Mouse (Mus musculus): Measurements from ENCODE around the gene Lrrc8c. TPM values are rescaled to one million over a fixed set of nuclear protein-coding genes. Genes with fewer than 3 reads are reported as not detected.

Lrrc8c gene
- polyA plus RNA-seq, 1 experiment = 14.7 TPM

- H3K4me3 ChIP-seq (ENCODE audit: control insufficient read depth, low read depth, low read length) = no peak overlapping the region
- 0 out of 2 replicates have a peak, but pooled peaks cover 3% of the 10 kb centered on the region for H3K4me1 ChIP-seq (ENCODE audit: control insufficient read depth, insufficient read depth, low read length)
- no peaks in the 10 kb centered on the region for H3K27me3 ChIP-seq (ENCODE audit: control insufficient read depth, insufficient read depth, low read length)
- H3K36me3 ChIP-seq (ENCODE audit: control insufficient read depth, insufficient read depth, low read length) = no peaks in the 10 kb centered on the region
- H3K27ac ChIP-seq (ENCODE audit: control insufficient read depth, insufficient read depth, low read depth, low read length) = no peak overlapping the region; the same call in none of the 2 replicates
- TF ChIP-seq POLR2A (IDR thresholded peaks at IDR 0.05; ENCODE audit: control insufficient read depth, low read depth, low read length) (no peak), CTCF (IDR thresholded peaks at IDR 0.05; ENCODE audit: control insufficient read depth, insufficient read depth, insufficient replicate concordance, low read depth, low read length) (no peak)
These were observed 79.7 kb downstream of the Lrrc8c start for GRCm38 (mm10) chr5:105598866-105599265.

- Histone ChIP-seq H3K4me1 (ENCODE audit: control insufficient read depth, insufficient read depth, low read length) (0 out of 2 replicates have a peak, but pooled peaks cover 3% of the 10 kb centered on the region), H3K27ac (ENCODE audit: control insufficient read depth, insufficient read depth, low read depth, low read length) (peak overlapping the region; percentile 11; the same call in 1 of the 2 replicates), H3K27me3 (ENCODE audit: control insufficient read depth, insufficient read depth, low read length) (no peaks in the 10 kb centered on the region), H3K36me3 (ENCODE audit: control insufficient read depth, insufficient read depth, low read length) (no peaks in the 10 kb centered on the region), H3K4me3 (ENCODE audit: control insufficient read depth, low read depth, low read length) (no peak overlapping the region)
- TF ChIP-seq POLR2A (IDR thresholded peaks at IDR 0.05; ENCODE audit: control insufficient read depth, low read depth, low read length) (no peak), CTCF (IDR thresholded peaks at IDR 0.05; ENCODE audit: control insufficient read depth, insufficient read depth, insufficient replicate concordance, low read depth, low read length) (no peak)
These were observed 80.1 kb downstream of the Lrrc8c start for GRCm38 (mm10) chr5:105599315-105599714.

- Histone ChIP-seq H3K36me3 (ENCODE audit: control insufficient read depth, insufficient read depth, low read length) (no peaks in the 10 kb centered on the region), H3K4me1 (ENCODE audit: control insufficient read depth, insufficient read depth, low read length) (0 out of 2 replicates have a peak, but pooled peaks cover 3% of the 10 kb centered on the region), H3K4me3 (ENCODE audit: control insufficient read depth, low read depth, low read length) (no peak overlapping the region), H3K27ac (ENCODE audit: control insufficient read depth, insufficient read depth, low read depth, low read length) (no peak overlapping the region), H3K27me3 (ENCODE audit: control insufficient read depth, insufficient read depth, low read length) (no peaks in the 10 kb centered on the region)
- TF ChIP-seq POLR2A (IDR thresholded peaks at IDR 0.05; ENCODE audit: control insufficient read depth, low read depth, low read length) (no peak), CTCF (IDR thresholded peaks at IDR 0.05; ENCODE audit: control insufficient read depth, insufficient read depth, insufficient replicate concordance, low read depth, low read length) (no peak)
These were observed 81.8 kb downstream of the Lrrc8c start for GRCm38 (mm10) chr5:105600998-105601397.

GRCm38 (mm10) chr5:105602585-105602984 lies 83.4 kb downstream of the Lrrc8c start:
- H3K36me3 ChIP-seq (ENCODE audit: control insufficient read depth, insufficient read depth, low read length) = no peaks in the 10 kb centered on the region
- no peak overlapping the region for H3K4me3 ChIP-seq (ENCODE audit: control insufficient read depth, low read depth, low read length)
- no peak for TF ChIP-seq CTCF (IDR thresholded peaks at IDR 0.05; ENCODE audit: control insufficient read depth, insufficient read depth, insufficient replicate concordance, low read depth, low read length)
- no peak for TF ChIP-seq POLR2A (IDR thresholded peaks at IDR 0.05; ENCODE audit: control insufficient read depth, low read depth, low read length)
- H3K27ac ChIP-seq (ENCODE audit: control insufficient read depth, insufficient read depth, low read depth, low read length) = peak overlapping the region; percentile 73; the same call in 1 of the 2 replicates
- H3K27me3 ChIP-seq (ENCODE audit: control insufficient read depth, insufficient read depth, low read length) = no peaks in the 10 kb centered on the region
- H3K4me1 ChIP-seq (ENCODE audit: control insufficient read depth, insufficient read depth, low read length) = 0 out of 2 replicates have a peak, but pooled peaks cover 3% of the 10 kb centered on the region

GRCm38 (mm10) chr5:105605736-105606135 lies 86.5 kb downstream of the Lrrc8c start:
- Histone ChIP-seq H3K4me1 (ENCODE audit: control insufficient read depth, insufficient read depth, low read length) (0 out of 2 replicates have a peak, but pooled peaks cover 3% of the 10 kb centered on the region), H3K27ac (ENCODE audit: control insufficient read depth, insufficient read depth, low read depth, low read length) (no peak overlapping the region; the same call in 1 of the 2 replicates), H3K36me3 (ENCODE audit: control insufficient read depth, insufficient read depth, low read length) (no peaks in the 10 kb centered on the region), H3K27me3 (ENCODE audit: control insufficient read depth, insufficient read depth, low read length) (no peaks in the 10 kb centered on the region), H3K4me3 (ENCODE audit: control insufficient read depth, low read depth, low read length) (no peak overlapping the region)
- TF ChIP-seq CTCF (IDR thresholded peaks at IDR 0.05; ENCODE audit: control insufficient read depth, insufficient read depth, insufficient replicate concordance, low read depth, low read length) (no peak), POLR2A (IDR thresholded peaks at IDR 0.05; ENCODE audit: control insufficient read depth, low read depth, low read length) (no peak)

GRCm38 (mm10) chr5:105609683-105610082 lies 90.5 kb downstream of the Lrrc8c start:
- Histone ChIP-seq H3K4me3 (ENCODE audit: control insufficient read depth, low read depth, low read length) (no peak overlapping the region), H3K27ac (ENCODE audit: control insufficient read depth, insufficient read depth, low read depth, low read length) (no peak overlapping the region), H3K4me1 (ENCODE audit: control insufficient read depth, insufficient read depth, low read length) (no peaks in the 10 kb centered on the region), H3K36me3 (ENCODE audit: control insufficient read depth, insufficient read depth, low read length) (no peaks in the 10 kb centered on the region), H3K27me3 (ENCODE audit: control insufficient read depth, insufficient read depth, low read length) (no peaks in the 10 kb centered on the region)
- TF ChIP-seq POLR2A (IDR thresholded peaks at IDR 0.05; ENCODE audit: control insufficient read depth, low read depth, low read length) (no peak), CTCF (IDR thresholded peaks at IDR 0.05; ENCODE audit: control insufficient read depth, insufficient read depth, insufficient replicate concordance, low read depth, low read length) (no peak)

- Histone ChIP-seq H3K36me3 (ENCODE audit: control insufficient read depth, insufficient read depth, low read length) (no peaks in the 10 kb centered on the region), H3K4me3 (ENCODE audit: control insufficient read depth, low read depth, low read length) (no peak overlapping the region), H3K27ac (ENCODE audit: control insufficient read depth, insufficient read depth, low read depth, low read length) (no peak overlapping the region), H3K27me3 (ENCODE audit: control insufficient read depth, insufficient read depth, low read length) (no peaks in the 10 kb centered on the region), H3K4me1 (ENCODE audit: control insufficient read depth, insufficient read depth, low read length) (no peaks in the 10 kb centered on the region)
- TF ChIP-seq POLR2A (IDR thresholded peaks at IDR 0.05; ENCODE audit: control insufficient read depth, low read depth, low read length) = no peak
- TF ChIP-seq CTCF (IDR thresholded peaks at IDR 0.05; ENCODE audit: control insufficient read depth, insufficient read depth, insufficient replicate concordance, low read depth, low read length) = no peak
These were observed 93.8 kb downstream of the Lrrc8c start for GRCm38 (mm10) chr5:105613002-105613401.
